Mouse (Mus musculus) neural tube, embryonic 15.5 days (tissue): ENCODE data around the gene Krcc1. TPM values are rescaled to one million over a fixed set of nuclear protein-coding genes. Genes with fewer than 3 reads are reported as not detected.
"Not testable (repeated sequence)": the region's sequence is repeated elsewhere in the genome, so short reads cannot be mapped to it uniquely, and the experiment has no call there.

Experiments used
- ATAC-seq: fragments of 200-750 bp; cut with Nextera tagmentation; 2 replicates; pipeline ENCODE4 v1.8.0; 2017; ENCODE audit warnings: mild to moderate bottlenecking, moderate TSS enrichment, moderate library complexity; ENCODE audit not compliant: low FRiP score
- H3K27ac ChIP-seq: fragments of 300-500 bp; sonication (generic); replicated peaks from 2 replicates; pipeline ENCODE4 v1.5.1; 2015; ENCODE audit warnings: mild to moderate bottlenecking, inconsistent platforms
- H3K27me3 ChIP-seq: fragments of 300-500 bp; sonication (generic); replicated peaks from 2 replicates; pipeline ENCODE4 v1.6.1; 2015; ENCODE audit warnings: inconsistent platforms
- H3K36me3 ChIP-seq: fragments of 300-500 bp; sonication (generic); 2 replicates; pipeline ENCODE4 v1.6.1; 2015; ENCODE audit warnings: inconsistent platforms
- H3K4me1 ChIP-seq: fragments of 300-500 bp; sonication (generic); 2 replicates; pipeline ENCODE4 v1.6.1; 2015; ENCODE audit warnings: inconsistent platforms
- H3K4me2 ChIP-seq: fragments of 300-500 bp; sonication (generic); 2 replicates; pipeline ENCODE4 v1.6.1; 2015; ENCODE audit warnings: inconsistent platforms, mild to moderate bottlenecking, moderate library complexity
- H3K4me3 ChIP-seq: fragments of 300-500 bp; sonication (generic); replicated peaks from 2 replicates; pipeline ENCODE4 v1.5.1; 2015; ENCODE audit warnings: mild to moderate bottlenecking, inconsistent platforms
- H3K9ac ChIP-seq: fragments of 300-500 bp; sonication (generic); replicated peaks from 2 replicates; pipeline ENCODE4 v1.6.1; 2015; ENCODE audit warnings: mild to moderate bottlenecking, inconsistent platforms
- H3K9me3 ChIP-seq: fragments of 300-500 bp; sonication (generic); replicated peaks from 2 replicates; pipeline ENCODE4 v1.6.1; 2016; ENCODE audit warnings: inconsistent platforms
- WGBS: fragments of 180-500 bp; shearing (Covaris S2); methylation state at CpG from one replicate; pipeline ENCODE4 v1.1.7; 2015; ENCODE audit warnings: mixed read lengths; 5-methylcytosine and 5-hydroxymethylcytosine counted together
- polyA plus RNA-seq: library from polyadenylated mRNA; unstranded; fragments of >200 nt; fragmentation: Nextera tagmentation; extraction: Ambion mirVana; gene quantifications from 2 replicates; pipeline ENCODE4 v1.2.1, GENCODE M21; 2015

Krcc1 gene
- polyA plus RNA-seq, 1 experiment from 2014 or later: 17.2 TPM

DNA sequence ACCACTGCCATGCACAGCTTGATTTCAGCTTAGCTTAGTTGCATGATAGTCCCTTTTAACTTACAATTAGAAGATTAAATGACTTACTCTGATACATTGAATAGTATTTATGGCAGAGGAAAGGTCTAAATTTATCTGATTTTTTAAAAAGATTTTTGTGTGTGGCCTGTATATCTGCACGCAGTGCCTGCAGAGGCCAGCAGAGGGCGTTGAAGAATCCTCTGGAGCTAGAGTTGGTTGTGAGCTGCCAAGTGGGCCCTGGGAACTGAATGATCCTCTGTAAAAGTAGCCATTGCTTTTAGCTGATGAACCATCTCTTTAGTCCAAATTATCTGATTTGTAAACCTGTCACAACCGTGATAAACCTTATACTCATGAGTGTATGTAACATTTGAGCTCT lies 27.3 kb downstream of the Krcc1 start:
- Histone ChIP-seq H3K4me1 (no peaks in the 10 kb centered on the region), H3K9ac (no peak overlapping the region), H3K27me3 (no peaks in the 10 kb centered on the region), H3K4me3 (no peak overlapping the region), H3K36me3 (no peaks in the 10 kb centered on the region), H3K27ac (no peak overlapping the region), H3K9me3 (no peaks in the 10 kb centered on the region), H3K4me2 (no peak overlapping the region)
- ATAC-seq: no peak
- WGBS: 44% methylated on average over 3 of the region's 3 CpGs

DNA sequence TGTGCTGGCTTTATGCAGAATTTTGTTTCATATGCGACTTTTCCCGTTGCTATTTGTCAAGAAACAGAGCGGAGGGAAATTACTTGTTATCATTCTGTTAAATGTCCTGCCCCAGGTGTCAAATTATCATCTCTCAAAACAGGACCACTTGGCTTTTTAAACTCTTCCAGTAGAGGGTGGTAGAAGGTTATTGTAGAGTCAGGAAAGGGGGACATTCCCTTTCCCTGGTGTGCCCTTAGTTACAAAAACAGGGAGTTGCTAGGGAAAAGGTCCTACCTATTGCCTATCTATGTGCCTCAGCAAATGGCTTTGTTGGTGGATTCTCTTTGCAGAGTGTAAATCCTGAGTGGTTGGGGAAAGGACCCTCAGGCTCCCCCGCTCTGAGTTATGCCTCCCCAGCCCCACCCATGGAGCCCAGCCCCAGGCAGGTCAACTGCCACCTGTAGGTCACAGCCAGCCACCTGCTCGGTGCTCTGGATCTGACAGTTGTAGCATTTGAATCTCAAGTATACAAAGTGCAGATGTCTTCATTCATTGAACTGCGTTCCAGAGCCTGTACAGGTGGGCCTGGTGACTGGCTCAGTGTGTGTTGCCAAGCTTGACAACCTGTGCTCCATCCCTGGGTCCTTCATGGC lies 30.7 kb downstream of the Krcc1 start:
- Histone ChIP-seq H3K9ac (no peak overlapping the region), H3K27me3 (no peaks in the 10 kb centered on the region), H3K27ac (no peak overlapping the region), H3K9me3 (no peaks in the 10 kb centered on the region), H3K4me1 (no peaks in the 10 kb centered on the region), H3K4me3 (no peak overlapping the region), H3K4me2 (no peak overlapping the region), H3K36me3 (no peaks in the 10 kb centered on the region)
- 74% methylated on average over 6 of the region's 6 CpGs for WGBS
- no peak for ATAC-seq

DNA sequence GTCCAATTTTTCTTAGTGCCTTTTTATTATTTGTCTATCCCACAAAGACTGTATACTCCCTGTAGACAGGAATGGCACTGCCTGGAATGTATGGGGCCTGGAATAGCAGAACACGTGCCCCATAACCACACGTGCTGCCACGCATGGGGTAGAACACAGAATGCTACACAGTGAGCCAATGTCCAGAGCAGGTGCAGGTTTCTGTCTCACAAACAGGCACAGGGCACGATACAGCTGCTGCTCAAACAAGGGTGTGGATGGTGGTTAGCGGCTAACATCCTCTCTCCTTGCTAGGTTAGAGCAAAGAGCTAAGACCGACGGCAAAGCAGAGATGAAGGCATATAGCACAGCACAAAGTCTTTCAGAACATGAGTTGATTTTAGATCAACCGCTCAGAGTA lies 36.0 kb downstream of the Krcc1 start:
- no peaks in the 10 kb centered on the region for H3K27me3 ChIP-seq
- no peak overlapping the region for H3K4me3 ChIP-seq
- H3K4me2 ChIP-seq: no peak overlapping the region
- no peak overlapping the region for H3K9ac ChIP-seq
- no peak overlapping the region for H3K27ac ChIP-seq
- H3K4me1 ChIP-seq: no peaks in the 10 kb centered on the region
- 93% methylated on average over 8 of the region's 8 CpGs for WGBS
- H3K36me3 ChIP-seq: no peaks in the 10 kb centered on the region
- ATAC-seq: no peak
- H3K9me3 ChIP-seq: no peaks in the 10 kb centered on the region

DNA sequence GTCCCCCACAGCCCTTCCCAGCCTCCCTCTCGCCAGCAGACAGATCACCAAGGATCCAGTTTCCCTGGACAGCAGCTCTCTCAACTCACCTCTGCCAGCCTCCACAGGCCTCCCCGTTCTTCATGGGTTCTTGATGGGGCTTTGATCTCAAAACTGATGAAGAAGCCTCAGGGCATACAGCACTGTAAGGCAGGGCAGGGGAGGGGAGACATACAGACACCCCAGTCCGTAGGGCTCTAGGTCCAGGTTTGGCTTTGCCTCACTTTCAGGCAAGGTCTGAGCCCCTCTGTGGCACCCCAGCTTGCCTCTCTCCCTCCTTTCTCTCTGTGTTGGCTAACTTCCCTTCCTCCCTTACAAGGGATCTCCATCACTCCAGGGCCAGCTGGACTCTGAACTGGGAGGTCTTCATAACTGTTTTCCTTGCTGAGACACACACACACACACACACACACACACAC lies 50.4 kb downstream of the Krcc1 start, which contains the start of gene Smyd1:
Gene Smyd1 (minus strand): TSS at position 408 of the 458 bp plus-strand sequence.
- Histone ChIP-seq H3K27me3 (no peaks in the 10 kb centered on the region), H3K4me2 (no peak within 1 kb of the TSS), H3K9me3 (no peaks in the 10 kb centered on the region), H3K4me1 (no peaks in the 10 kb centered on the region), H3K9ac (no peak within 1 kb of the TSS), H3K27ac (no peak within 1 kb of the TSS), H3K4me3 (no peak within 1 kb of the TSS), H3K36me3 (no peaks in the 10 kb centered on the region)
- ATAC-seq: no peak
- WGBS: 84% methylated on average over 3 of the region's 3 CpGs

DNA sequence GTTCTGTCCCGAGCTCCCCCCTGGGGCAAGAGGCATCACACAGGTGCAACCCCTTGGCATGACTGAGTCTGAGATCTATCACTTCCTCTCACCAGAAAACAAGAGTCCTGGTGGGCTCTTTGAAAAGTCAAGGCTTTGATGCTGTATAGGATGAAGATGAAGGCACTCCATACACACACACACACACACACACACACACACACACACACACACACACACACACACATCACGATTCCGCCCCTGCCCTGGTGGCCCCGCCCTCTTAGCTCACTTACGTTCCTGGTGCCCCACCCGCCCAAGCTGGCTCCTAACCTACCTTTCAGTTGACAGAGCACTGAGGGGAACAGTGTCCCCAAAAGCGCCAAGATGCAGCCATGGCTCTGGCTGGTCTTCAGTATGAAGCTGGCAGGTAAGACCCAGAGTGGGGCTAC lies 51.0 kb downstream of the Krcc1 start, which contains the start of gene Cd8b1:
Gene Cd8b1 (plus strand): TSS at position 298 of the 431 bp plus-strand sequence.
- no peaks in the 10 kb centered on the region for H3K9me3 ChIP-seq
- no peaks in the 10 kb centered on the region for H3K36me3 ChIP-seq
- no peak within 1 kb of the TSS for H3K4me3 ChIP-seq
- H3K27me3 ChIP-seq: no peaks in the 10 kb centered on the region
- H3K27ac ChIP-seq: no peak within 1 kb of the TSS
- H3K4me1 ChIP-seq: no peaks in the 10 kb centered on the region
- 94% methylated on average over 7 of the region's 7 CpGs for WGBS
- ATAC-seq: no peak
- no peak within 1 kb of the TSS for H3K9ac ChIP-seq
- no peak within 1 kb of the TSS for H3K4me2 ChIP-seq

DNA sequence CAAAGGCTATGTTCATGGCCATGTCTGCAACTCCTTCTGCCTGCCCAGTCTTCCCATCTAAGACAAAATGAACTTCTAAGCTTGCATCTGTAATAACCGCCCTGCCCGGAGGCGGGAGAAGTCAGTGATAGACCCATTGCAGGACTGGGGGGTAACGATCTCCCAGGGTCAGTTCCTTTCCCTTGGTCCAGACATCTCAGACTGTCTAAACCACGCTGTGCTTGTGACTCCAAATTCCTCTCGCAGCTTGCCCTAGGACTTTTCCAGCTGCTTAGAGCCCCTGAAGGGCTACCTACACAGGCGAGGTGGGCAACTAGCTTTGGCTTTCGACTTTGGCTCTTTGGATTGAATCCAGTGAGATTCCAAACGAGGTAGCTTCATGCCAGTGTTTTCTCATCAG lies 53.3 kb downstream of the Krcc1 start:
- Histone ChIP-seq H3K27ac (no peak overlapping the region), H3K4me2 (no peak overlapping the region), H3K27me3 (no peaks in the 10 kb centered on the region), H3K9me3 (no peaks in the 10 kb centered on the region), H3K36me3 (no peaks in the 10 kb centered on the region), H3K4me3 (no peak overlapping the region), H3K4me1 (no peaks in the 10 kb centered on the region), H3K9ac (no peak overlapping the region)
- WGBS: 90% methylated on average over 9 of the region's 9 CpGs
- no peak for ATAC-seq

DNA sequence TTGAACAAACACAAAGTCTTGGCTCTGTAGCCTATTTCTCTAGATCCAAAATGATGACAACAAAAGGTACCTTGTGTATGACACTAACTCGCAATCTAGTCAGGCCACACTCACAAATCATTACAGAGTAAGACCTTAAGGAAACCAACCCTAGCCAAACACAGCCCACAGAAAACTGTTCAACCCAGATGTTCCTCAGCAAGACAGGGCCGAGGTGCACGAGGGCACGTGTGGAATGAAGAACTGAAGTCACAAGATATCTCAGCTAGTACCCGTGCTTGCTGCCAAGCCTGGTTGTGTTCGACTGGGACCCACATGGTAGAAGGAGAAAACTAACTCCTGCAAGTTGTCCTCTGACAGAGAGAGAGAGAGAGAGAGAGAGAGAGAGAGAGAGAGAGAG lies 58.4 kb downstream of the Krcc1 start:
- ATAC-seq: no peak
- Histone ChIP-seq H3K4me2 (no peak overlapping the region), H3K9me3 (no peaks in the 10 kb centered on the region), H3K9ac (no peak overlapping the region), H3K4me1 (no peaks in the 10 kb centered on the region), H3K36me3 (no peaks in the 10 kb centered on the region), H3K27me3 (no peaks in the 10 kb centered on the region), H3K4me3 (no peak overlapping the region), H3K27ac (no peak overlapping the region)
- 93% methylated on average over 6 of the region's 6 CpGs for WGBS

DNA sequence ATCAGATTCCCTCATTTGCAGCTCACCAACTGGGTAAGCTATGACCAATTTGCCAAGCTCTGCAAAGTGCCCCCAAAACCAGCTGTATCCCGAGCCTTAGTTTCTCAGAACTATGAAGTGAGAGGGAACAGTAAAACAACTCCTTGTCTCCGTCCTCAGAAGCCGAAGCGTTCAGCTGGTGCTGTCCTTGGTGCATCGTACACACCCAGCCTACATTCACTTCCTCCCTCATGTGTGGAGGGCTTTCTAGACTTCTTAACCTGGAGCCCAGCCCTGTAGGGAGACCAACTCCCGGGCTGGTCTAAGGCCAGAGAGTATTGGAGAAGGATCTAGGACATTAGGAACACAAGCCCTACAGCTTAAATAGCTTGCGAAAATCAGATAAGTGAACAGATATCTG lies 59.0 kb downstream of the Krcc1 start:
- Histone ChIP-seq H3K27me3 (no peaks in the 10 kb centered on the region), H3K4me2 (no peak overlapping the region), H3K9me3 (no peaks in the 10 kb centered on the region), H3K4me1 (no peaks in the 10 kb centered on the region), H3K27ac (no peak overlapping the region), H3K9ac (no peak overlapping the region), H3K4me3 (no peak overlapping the region), H3K36me3 (no peaks in the 10 kb centered on the region)
- 86% methylated on average over 7 of the region's 7 CpGs for WGBS
- no peak for ATAC-seq

DNA sequence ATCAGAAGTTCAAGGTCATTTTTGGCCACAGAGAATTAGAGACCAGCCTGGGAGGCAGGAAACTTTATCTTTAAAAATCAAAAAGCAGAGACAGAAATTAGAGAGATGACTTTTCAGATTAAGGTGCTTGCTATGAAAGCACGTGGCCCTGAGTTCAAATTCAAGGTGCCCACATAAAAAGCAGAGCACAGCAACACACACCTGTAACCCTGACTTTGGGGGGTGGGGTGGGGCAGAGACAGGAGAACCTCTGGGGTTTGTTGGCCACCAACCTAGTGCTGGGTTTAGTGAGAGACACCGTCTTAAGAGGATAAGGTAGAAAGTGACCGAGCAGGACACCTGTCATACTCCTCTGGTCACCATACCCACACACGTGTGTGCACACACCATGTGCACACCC lies 60.0 kb downstream of the Krcc1 start:
- WGBS: 93% methylated on average over 2 of the region's 4 CpGs
- not testable (repeated sequence) for H3K4me3 ChIP-seq, H3K4me2 ChIP-seq, H3K36me3 ChIP-seq, H3K27ac ChIP-seq, H3K4me1 ChIP-seq, H3K27me3 ChIP-seq, ATAC-seq, H3K9me3 ChIP-seq, H3K9ac ChIP-seq

DNA sequence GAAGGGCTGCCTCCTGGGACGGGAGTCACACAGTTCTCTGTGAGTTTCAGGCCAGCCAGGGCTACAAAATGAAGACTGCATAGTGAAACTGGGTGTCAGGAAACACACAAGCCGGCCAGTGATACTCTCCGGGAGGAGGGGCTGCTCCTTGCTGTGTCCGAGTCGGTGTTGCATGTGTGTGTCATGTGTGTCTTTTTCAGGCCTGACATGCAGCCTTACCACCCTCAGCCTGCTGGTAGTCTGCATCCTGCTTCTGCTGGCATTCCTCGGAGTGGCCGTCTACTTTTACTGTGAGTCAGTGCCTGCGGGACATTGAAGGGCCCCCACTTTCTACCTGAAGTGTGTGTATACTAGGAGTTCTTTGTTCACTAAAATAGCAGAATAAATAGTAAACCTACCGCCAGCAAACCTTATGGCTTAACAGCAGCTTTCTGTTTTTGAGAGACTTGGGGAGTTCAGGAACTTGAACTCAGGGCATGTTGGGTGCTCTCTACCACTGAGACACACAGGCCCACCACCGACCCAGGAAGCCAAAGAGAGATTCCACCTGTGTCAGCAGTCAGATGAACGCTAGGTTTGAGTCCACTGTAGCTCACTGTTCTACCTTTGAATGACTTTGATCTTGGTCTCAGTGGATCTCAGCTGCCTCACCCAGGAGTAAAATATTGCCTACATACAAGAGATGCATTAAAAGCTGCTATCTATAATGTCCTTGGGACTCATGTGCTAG lies 60.9 kb downstream of the Krcc1 start:
- H3K4me1 ChIP-seq: no peaks in the 10 kb centered on the region
- ATAC-seq: no peak
- no peaks in the 10 kb centered on the region for H3K36me3 ChIP-seq
- H3K27me3 ChIP-seq: no peaks in the 10 kb centered on the region
- no peak overlapping the region for H3K4me2 ChIP-seq
- no peak overlapping the region for H3K4me3 ChIP-seq
- H3K27ac ChIP-seq: no peak overlapping the region
- H3K9ac ChIP-seq: no peak overlapping the region
- WGBS: 90% methylated on average over 11 of the region's 11 CpGs
- H3K9me3 ChIP-seq: no peaks in the 10 kb centered on the region

DNA sequence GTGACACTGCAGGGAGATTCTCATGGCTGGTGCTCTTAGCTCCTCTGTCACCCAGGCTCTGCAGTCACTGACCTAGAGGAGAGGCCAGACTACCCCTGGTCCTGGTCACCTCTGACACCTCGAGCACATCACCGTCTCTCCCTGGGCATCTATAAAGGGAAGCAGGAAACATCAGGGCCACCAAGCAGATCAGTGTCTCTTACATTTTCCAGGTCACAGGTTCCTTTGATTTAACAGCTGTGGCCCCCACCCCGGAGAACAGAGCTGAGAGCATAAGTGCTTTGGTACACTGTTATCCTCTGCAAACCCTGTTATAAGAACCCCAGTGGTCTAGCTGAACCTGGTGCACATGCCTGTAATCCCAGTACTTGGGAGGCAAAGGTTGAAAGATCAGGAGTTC lies 61.6 kb downstream of the Krcc1 start:
- no peak overlapping the region for H3K9ac ChIP-seq
- ATAC-seq: no peak
- no peaks in the 10 kb centered on the region for H3K36me3 ChIP-seq
- no peak overlapping the region for H3K27ac ChIP-seq
- no peaks in the 10 kb centered on the region for H3K9me3 ChIP-seq
- H3K27me3 ChIP-seq: no peaks in the 10 kb centered on the region
- WGBS: 72% methylated on average over 3 of the region's 3 CpGs
- H3K4me3 ChIP-seq: no peak overlapping the region
- no peaks in the 10 kb centered on the region for H3K4me1 ChIP-seq
- H3K4me2 ChIP-seq: no peak overlapping the region

DNA sequence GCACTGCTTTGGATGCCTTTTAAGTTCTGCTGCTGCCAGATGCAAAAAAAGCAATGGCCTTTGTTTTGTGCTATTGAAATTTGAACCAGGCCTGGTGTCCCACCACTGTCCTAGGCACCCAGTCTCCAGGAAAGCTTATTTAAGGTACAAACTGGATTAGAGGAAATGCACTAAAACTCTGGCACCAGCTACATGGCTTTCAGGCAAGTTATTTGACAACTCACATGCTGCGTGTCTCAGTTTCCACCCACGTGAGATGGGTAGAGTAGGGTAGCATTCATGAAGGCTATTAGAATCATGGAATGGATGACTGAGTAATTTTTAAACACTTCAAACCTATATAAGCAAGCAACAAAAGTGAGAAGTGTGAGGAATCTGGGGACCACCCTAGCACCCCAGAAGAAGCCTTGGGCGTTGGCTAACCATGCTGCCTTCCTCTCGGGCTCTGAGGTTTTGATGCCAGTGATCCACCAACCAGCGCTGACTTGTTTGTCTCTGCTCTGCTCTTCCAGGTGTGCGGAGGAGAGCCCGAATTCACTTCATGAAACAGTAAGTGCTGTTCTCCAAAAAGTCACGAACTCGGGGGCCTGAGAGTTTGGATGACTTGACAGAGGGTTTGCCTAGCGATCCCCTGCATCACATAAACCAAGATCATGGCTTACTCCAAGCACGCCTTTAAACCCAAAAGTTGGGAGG lies 62.2 kb downstream of the Krcc1 start:
- Histone ChIP-seq H3K36me3 (no peaks in the 10 kb centered on the region), H3K9me3 (no peaks in the 10 kb centered on the region), H3K27me3 (no peaks in the 10 kb centered on the region), H3K4me2 (no peak overlapping the region), H3K4me1 (no peaks in the 10 kb centered on the region), H3K4me3 (no peak overlapping the region), H3K9ac (no peak overlapping the region), H3K27ac (no peak overlapping the region)
- no peak for ATAC-seq
- WGBS: 92% methylated on average over 11 of the region's 11 CpGs
